Mouse (Mus musculus) T-cell, adult 2 months (primary cell): ENCODE data around the gene Ptpn22.

Source experiments
- DNase-seq: peaks from one replicate; pipeline ENCODE4 v3.0.0; 2022; ENCODE audit warnings: low spot score

Gene Ptpn22

DNA sequence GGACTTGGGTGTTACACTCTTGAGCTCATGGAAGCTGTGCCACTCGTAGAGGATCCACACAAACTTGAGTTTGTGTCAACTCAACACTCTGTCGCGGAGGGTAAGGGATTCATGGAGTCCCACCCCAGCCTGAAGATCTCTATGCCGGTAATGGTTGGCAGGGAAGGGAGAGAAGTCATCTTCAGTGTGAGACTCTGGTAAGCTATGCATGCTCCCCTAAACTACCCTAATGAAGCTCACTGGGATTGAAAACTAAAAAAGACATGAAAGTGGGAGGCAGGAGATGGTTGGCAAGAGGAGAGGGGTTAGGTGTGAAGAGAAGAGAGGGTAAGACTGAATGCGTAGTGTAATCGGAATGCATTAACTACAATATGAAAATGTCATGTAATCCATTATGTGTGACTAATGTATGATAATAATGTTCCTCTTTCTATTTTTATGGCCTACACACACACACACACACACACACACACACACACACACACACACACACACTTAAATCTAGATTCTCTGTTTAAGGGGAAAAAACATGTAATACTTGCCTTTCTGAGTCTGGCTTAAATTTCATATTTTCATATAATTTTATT, 1.5 kb upstream of the Ptpn22 start:
- DNase-seq, result no peak

DNA sequence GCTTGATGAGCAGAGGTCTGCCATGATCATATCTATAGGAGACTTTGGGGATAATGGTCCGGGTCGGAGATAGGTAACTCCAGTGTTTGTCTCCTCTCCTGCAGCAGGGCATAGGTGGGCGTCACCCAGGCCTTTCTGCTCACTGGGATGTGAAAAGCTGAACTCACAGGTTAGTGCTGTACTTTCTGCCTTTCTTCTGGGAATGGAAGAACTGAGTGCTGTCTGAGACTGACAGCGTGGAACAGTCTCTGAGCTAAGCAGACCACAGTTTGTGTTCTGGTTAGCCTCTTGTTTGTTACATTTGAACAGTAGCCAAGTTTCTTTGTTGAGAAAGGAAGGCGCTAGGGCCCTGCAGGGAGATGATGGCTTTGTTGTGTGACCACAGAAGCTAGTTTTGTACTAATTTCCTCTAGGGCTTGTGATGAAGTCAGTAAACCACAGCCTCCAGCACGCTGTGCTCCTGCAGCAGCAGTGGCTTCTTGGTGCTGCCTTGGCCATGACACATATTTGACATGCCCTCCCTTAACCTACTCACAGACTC, 326 bp downstream of the Ptpn22 start:
- DNase-seq, result peak; percentile 94

DNA sequence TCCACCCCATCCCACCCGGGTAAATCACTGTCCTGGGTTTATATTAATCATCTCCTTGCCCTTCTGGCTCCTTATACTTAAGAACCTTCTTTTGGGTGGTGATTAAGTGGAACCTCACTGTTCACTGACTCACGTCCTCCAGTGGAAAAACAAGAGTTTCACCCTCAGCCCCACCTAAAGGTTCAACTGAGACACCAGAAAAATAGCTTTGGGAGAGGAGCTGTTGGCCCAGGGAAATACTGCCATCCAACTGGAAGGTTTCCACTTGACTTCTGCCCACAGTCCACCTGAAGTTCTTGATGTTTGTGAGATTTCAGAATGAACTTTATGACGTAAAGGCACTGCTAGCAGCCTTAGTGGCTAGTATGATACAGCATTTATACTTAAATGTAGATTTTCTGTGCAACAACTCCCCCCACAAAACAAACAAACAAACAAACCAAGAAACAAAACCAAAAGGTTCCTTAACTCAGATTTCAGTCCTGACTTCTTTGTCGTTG, 3.2 kb downstream of the Ptpn22 start:
- DNase-seq, result peak; percentile 32

DNA sequence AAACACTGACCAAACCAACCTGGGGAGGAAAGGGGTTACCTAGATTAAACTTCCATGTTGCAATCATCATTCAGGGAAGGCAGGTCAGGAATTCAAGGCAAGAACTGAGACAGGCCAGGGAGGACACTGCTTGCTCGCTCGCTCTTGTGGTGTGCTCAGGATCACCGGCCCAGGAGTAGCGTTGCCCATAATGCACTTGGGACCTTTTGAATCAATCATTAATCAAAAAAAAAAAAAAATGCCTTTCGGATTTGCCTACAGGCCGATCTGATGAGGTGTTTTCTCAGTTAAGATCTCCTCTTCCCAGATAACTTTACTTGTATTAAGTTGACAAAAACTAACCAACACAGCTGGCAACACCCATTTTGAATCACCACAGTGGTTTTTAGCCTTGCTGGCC, 4.6 kb downstream of the Ptpn22 start:
- DNase-seq, result no peak

DNA sequence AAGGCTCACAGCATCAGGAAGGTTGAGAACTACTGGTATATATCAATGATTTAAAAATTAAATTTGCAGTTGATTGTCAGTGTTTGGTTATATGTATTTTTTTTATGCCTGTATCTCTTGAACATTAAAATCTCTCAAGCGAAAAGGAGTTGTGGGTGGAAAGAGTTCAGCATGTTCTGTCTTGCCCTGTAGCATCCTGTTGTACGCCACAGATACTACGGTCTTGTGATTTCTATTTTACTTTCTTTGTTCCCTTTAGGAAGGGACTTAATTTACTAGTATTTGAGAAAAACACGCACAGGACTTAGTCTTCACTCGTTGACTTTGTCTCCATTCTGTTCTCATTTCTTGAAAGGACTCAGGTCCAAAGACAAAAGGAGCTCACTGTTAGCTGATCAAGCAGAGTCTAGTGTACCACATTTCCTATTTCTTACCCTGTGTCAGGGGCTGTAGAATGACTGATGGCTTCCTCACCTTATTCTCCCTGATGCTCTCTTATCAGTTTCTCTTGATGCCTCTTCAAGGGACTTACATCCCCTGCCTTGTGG, 7.9 kb downstream of the Ptpn22 start:
- DNase-seq, result no peak

DNA sequence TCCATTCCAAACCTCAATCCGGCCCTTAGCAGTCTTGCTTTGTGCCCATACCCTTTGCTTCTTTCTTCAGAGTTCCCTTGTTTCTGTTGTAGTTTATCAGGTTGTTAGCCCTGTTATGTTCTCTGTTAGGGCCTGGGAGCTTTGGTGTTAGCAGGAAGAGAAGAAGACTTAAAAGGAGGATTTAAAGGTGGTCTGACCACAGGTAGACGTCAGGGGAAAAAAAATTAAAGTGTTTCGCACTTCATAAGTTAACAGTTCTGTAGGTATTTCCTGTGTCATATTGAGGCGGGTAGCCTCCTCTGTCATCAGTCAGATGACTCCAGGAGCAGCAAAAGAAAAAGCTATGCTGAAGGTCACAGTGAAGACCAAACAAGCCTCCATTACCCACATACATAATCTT, 8.4 kb downstream of the Ptpn22 start:
- peak; percentile 87 for DNase-seq

DNA sequence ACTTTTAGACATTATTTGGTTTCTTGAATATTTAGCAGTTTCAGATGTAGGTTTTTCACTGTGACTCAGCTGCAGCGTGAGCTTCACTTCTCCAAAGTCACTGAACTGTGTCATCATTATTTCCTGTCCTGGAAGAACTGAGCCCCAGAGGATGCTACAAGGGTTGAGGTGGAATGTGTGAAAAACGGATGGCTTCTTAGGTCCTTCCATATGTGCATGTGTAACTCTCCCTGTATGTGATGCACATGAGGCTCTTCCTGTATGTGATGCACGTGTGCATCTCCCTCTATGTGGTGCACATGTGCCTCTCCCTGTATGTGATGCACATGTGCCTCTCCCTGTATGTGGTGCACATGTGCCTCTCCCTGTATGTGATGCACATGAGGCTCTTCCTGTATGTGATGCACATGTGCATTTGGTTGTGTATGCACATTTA, 13.1 kb downstream of the Ptpn22 start:
- DNase-seq, result peak; percentile 24

DNA sequence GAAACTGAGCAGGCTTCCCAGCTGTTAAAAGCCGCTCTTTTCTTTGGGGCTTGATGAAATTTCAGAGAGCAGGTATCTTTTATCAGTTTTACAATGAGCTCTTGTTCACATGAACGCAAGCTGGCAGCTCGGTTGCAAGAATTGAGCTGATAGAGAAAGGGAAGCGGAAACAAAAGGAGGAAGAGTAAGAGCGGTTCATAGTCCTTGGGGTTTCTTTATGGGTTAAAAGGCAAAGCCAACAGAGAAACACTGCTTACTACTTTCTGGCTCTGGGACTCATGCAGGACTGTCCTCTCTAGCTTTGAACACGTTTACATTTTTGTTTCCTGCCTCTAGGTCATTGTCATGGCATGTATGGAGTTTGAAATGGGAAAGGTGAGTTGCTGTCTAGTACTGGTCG, 14.7 kb downstream of the Ptpn22 start:
- DNase-seq, result no peak

DNA sequence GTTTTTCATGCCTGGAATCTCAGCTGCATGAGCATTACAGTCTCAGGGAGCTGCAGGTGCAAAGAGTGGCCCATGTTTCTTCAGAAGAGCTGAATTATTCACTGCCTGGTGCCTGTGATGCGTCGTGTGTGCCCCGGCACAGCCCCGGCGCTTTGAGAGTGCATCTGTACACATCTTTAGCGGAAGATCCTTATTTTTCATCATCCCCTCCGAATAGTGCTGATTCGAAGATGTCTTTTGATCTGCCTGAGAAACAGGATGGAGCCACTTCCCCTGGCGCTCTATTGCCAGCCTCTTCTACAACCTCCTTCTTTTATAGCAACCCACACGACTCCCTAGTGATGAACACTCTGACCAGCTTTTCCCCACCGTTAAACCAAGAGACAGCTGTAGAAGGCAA, 26.4 kb downstream of the Ptpn22 start:
- peak; percentile 58 for DNase-seq

DNA sequence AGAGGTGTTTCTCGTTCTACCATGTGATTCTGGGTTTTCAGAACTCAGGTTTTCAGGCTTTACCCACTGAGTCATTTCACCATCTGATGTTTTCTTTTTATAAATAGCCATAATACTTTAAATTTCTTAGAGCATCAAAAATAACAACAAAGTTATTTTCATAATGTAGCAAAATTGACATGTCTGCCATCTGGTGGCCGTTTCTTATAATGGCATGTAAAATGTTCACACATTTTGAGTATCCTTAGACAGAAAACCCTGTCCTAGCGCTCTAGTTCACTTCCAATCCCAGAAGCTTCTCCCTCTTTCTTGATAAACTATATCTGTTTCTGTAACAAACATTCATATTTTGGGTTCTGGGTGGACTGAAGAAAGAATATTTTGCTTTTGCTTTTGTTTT, 28.0 kb downstream of the Ptpn22 start:
- peak; percentile 67 for DNase-seq

DNA sequence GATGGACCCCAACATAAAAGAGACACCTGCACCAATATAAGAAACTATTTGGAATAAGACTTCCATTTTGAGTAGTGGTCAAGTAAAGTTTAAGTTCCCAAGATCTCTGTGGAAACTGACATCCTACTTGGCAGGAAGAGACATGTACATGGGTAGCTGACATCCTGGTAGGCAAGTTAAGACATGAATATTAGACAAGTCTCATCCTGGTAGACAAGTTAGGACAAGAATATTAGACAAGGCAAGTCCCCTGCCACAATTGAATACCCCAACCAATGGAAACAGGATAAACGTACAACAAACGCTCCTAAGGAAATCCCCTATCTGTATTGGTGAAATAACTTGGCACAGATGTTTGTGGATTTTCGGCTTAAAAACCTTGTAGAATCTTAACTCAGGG, 33.8 kb downstream of the Ptpn22 start:
- DNase-seq, result no peak

DNA sequence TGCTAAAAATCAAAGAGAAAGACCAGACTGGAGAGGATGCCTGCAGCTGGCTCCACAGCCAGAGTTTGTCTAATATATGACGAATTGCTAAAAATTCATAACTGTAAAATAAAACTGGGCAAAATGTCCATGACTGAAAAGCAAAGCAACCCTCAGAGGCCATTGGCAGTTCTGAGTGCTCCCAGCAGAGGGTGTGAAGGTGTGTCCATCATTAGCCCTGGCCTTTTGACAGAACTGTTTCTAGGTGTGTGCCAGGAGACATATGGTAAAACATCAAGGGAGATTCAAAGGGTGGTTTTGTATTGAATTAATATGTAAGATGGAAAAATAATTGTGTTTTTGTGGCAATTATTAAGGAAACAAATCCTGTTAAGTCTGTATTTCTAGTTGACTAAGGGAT, 45.1 kb downstream of the Ptpn22 start:
- DNase-seq, result peak; percentile 53

DNA sequence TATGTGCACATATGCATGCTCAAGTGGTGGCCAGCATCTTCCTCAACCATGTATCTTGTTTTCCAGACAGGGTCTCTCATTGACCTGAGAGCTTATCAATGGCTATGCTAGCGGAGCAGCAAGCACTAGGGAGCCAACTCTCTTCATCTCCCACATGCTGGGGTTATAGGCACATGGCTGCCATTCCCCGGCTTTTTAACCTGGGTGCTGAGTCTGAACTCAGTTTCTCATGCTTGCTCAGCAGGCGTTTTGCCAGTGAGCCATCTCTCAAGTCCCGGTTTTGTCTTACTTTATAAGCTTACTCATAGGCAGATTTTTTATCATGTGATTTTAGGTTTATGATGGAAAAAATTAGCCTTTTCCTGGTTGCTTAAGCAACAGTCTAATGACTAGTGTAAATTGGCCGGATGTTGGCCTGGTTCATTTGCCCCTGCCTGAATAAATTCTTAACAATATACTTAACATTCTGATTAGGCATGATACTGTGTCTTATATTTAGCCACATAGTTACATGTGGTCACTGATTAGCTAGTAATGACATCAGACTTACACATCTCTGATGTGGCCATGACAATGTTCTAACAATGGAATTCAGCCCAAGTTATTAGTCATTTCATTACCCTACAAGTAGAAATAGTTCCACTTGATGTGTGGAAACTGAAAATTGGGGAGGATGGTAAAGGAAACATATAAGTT, 47.9 kb downstream of the Ptpn22 start:
- no peak for DNase-seq

DNA sequence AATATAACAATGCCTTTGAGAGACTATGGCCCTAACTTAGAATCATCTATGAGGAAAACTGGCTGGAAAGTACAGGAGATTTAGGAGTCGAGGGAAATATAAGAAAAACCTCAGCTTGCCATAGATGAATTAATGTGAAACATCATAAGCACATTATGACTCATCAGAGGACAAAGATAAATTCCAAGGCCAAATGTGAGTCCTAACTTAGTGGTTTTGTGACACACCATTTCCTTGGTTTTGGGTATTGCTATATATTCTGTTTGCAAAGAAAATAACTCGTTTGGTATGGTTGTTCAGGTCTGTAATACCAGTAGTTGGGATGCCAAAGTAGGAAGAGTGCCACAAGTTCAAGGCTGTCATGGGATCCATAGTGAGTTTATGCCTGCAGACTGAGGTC, 49.2 kb downstream of the Ptpn22 start:
- DNase-seq, result no peak

DNA sequence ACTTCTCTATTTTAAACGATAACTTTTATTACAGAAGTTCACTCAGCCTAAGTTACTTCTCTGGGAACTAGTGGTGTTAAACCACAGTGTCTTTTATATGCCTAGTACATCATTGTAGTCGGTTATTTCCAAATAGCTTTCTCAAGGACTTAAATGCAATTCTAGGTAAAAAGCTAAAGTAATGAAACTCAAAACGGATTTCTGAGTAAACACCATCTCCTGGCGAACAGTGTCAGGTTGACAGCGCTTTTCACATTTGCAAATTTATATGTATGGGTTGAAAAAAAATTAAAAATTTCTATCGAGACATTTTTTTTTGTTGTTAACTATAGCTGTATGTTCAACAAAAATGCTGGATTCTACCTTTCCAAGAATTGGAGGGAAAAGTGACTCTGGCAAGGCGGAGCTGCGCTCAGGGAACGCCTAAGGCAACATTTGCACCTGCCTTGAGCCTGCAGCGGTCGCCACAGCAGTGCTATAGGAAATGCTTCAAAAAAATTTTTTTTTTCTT, 53.9 kb downstream of the Ptpn22 start:
- no peak for DNase-seq

DNA sequence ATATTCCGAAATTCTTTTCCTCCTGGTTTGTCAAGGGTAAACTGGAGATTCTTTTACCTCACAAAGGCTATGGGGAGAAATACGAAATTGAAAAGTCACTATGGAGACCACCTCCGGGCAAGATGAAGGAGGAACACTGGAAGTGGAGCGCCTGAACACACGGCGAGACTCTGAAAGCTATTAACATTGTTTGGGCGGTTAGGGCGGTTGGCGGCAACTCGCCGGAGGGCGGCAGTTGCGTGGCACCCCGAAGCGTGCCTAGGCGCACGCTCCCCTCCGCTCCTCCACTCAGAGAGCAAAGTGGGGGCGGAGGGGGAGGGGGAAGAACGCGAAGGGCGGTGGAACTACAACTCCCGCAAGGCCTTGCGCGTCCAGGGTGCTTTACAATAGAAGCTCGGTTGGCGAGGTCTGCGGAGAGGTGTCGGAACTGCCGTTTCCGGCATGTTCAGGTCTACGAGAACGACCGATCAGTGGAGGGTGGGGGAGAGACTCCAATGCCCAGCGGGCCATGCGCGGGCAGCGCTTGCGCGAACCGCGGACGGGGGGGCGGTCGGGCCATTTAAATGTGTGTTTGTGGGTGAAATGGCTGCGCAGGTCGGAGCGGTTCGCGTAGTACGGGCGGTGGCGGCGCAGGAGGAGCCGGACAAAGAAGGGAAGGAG, 54.5 kb downstream of the Ptpn22 start, which contains the start of gene Rsbn1:
Rsbn1 (plus strand) TSS at position 111 of the 660 bp plus-strand sequence.
- DNase-seq, result peak; percentile 98

DNA sequence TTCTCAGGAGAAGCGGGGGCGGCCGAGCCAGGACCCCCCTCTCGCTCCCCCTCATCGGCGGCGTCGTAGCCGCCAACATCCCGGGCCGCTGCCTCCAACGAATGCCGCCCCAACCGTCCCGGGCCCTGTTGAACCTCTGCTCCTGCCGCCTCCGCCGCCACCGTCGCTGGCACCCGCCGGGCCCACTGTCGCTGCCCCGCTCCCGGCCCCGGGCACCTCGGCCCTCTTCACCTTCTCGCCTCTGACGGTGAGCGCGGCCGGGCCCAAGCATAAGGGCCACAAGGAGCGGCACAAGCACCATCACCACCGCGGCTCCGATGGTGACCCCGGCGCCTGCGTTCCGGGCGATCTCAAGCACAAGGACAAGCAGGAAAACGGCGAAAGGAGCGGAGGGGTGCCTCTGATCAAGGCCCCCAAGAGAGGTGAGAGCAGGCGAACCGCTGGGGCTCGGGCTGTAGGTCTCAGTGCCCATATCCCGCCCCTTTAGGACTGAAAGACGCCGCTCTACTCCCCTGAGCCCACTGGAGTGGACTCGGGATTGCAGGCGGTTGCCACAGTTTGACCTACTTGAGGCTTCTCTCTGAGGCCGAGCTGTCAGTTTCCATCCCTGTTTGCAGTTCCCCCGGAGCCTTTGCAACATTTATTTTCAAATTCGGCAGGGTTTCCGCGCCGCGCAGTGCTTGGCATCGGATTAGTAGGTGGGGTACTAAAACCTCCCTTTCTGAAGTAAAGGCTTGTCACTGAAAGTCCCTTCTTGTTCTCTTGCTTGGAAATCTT, 55.3 kb downstream of the Ptpn22 start:
- peak; percentile 34 for DNase-seq

DNA sequence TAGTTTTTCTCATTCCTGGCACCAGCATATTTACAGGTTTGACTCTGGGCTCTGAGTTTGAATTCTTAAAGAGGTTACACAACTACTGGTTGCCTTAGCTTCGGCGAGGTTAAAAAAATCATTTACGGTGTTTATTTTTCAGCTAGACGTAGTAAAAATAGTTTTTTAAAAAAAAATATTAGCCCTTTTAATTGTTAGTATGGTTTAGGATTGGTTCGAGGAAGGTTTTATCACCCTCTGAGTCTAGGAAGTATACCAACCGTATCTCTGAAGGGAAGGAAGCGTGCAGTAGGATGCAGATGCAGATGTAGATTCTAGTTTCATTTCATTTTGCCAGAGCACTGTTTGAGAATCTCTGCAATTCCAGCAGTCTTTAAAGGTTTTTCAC, 55.9 kb downstream of the Ptpn22 start:
- no peak for DNase-seq

DNA sequence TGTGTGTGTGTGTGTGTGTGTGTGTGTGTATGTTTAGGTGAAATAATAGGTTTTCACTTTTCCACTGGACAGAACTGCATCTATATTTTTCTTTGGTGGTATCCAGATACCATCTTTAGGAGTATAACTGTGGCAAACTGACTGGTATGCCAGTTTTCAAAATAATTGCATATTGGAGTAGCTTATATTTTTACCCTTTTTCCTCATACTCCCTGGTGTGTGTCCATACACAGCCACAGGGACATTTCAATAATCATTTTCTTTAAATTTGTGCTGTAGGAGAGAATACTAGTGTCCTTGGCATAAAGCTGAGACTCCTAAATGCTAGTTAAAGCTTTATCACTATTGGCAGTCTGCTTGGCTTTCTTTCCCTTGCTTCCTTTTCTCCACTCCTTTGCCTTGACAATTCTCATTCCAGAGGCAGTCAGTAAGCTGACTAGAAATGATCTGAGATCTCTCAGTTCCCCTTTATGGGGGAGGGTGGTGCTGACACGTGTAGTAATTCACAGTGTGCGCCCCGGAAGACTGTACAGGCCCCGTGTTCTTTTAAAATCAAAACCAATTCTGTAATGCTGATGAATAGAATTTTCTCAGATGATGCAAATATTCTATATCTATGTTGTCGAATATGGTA, 56.7 kb downstream of the Ptpn22 start:
- DNase-seq, result no peak

DNA sequence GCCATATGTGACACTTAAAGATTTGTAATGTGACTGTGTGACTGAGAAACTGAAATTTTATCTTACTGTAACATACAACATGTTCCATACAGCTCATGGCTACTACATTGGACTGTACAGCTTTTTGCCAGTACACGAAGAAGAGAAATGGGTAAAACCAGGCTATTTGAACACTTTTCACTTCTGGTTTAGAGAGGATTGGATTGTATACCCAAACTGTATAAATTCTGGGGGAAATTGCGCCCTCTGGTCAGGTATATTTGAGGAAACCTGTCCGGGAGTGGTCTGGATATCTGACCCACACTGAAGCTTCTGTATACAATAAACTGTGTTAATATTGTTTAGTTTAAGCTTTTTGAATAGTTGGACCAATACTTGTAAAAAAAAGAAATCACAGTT, 57.2 kb downstream of the Ptpn22 start:
- DNase-seq, result no peak

DNA sequence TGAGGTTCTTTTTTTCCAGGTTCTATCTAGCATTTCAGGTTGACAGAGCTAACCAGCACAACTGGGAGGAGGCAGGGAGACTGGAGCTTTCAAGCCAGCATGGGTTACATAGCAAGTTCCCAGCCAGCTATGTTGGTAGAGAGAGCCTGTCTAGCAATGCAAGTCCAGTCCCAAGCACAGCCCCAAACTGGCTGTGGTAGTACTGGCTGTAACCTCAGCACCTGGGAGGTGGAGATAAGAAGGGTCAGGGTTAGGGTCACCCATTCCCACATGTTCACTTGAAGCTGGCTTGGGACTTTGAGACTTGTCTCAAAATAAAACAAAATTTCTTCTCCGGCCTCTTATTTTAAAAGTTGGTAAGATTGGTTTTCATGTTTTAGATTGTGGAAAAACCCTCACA, 60.5 kb downstream of the Ptpn22 start:
- DNase-seq, result no peak
